Mouse (Mus musculus) spleen, adult 18-20 months (tissue): ENCODE measurements at regions not wholly inside any gene's neighbourhood (a gene's known extent, or its start where the extent isn't known, plus 50 kb on each side); places are given as distances from the start of the nearest gene placed in this dataset.

ENCODE experiments used
- DNase-seq, 2 experiments: peaks; one replicate each; pipeline ENCODE4 v3.0.0; 2022; ENCODE audit warnings: mixed read lengths in 2 of 2

- DNase-seq = no peak
Measured at GRCm38 (mm10) chr15:63724543-63725186, 120.3 kb downstream of the Gsdmc2 start.

- no peak for DNase-seq
Measured at GRCm38 (mm10) chr15:63722991-63723390, 122.0 kb downstream of the Gsdmc2 start.

GRCm38 (mm10) chr15:63721669-63722357 lies 123.2 kb downstream of the Gsdmc2 start:
- DNase-seq = peak; percentile 25 to 52

GRCm38 (mm10) chr15:63717812-63718211 lies 127.2 kb downstream of the Gsdmc2 start:
- no peak for DNase-seq

DNA sequence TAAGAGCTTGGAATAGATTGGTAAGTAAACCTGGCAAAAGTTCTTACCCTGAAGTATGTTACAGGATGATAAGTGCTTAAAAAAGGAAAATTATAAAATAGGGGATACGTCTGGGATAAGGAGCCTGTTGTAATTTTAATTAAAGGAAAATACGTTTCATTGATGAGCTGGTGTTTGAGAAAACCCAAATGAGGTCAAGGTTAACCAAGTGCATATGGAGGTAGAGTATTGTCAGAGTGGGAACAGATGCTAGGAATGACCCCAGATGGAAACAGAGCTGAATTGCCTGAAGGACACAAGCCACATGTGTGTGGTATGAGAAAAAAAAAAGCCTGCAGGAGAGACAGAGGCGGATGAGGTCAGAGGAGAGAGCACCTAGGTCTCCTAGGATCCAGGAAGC lies 131.3 kb downstream of the Gsdmc2 start:
- DNase-seq = no peak

DNA sequence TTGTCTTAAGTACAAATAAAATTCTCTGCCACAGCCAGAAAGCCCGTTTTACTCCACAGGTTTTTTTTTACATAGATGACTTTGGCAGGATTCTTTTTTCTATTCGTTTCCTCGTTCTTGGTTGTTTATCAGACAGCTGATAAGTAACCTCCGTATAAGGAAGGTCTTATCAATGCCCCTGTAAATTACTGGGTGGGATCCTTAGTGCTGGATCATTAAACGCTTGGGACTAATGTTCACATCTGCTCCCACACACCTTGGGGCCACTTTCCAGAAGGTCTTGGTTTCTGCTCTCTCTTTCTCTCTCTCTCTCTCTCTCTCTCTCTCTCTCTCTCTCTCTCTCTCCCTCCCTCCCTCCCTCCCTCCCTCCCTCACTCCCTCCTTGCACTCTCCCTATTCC lies 134.6 kb downstream of the Gsdmc2 start:
- no peak for DNase-seq

DNA sequence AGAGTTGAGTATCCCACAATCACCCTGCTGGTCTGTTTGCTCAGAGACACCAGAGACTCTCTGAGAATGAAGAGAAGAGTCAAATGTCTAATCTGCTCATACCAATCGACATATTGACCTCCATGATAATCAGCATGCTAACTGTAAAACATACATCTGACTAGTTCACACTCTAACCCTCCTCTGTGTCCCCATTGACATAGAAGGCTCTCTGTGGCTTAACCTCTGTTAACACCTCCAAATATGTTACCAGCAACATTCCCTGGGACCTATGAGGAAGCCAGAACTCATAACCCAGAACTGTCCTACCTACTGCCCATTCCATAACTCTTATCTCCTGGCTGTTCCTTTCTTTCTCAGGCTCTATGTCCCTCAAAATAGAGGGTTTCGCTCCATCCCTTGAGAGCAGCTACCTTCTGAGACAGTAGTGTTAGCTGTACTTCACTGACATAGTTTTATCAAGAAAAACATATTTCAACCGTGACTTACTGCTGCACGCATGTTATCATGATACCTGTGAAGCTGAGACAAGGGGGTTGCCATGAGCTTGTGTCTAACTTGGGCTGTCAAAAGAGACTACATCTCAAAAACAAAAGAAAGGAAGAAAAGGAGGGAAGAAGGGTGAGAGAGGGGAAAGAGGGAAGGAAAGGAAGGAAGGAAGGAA lies 135.6 kb downstream of the Gsdmc2 start:
- DNase-seq = no peak

GRCm38 (mm10) chr15:63704636-63705035 lies 140.3 kb downstream of the Gsdmc2 start:
- no peak for DNase-seq

DNA sequence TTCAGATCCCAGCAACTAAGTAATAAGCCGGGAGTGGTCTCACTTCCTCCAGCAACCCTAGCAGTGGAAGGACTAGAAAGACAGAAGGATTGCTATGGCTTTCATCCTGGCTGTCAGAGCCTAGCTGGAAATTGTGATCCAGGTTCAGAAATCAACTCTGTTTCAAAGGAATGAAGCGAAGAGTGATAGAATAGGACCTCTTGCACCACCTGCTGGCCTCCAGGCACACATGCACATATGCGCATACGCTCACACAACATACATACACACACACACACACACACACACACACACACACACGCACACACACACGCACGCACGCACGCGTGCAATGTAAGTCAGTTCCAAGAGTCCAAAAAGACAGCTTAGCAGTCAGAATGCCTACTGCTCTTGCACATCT lies 147.1 kb downstream of the Gsdmc2 start:
- DNase-seq = no peak

DNA sequence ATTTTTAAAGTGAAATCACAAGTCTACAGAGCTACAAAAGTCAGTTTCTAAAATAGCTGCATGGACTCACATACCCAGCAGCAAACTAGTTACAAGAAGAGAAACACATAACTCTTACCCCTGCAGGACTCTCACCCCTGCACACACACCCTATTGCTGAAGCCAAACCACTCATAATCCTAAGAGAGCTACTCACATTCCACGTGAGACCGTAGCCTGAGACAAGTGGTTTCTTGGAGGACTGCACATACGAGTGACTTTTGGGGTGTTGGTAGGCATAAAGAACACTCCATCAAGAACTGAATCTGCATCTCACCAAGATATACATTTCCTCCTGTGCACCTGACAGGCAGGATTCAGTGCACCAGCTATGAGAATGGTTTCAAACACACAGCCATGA lies 150.8 kb downstream of the Gsdmc2 start:
- no peak for DNase-seq

DNA sequence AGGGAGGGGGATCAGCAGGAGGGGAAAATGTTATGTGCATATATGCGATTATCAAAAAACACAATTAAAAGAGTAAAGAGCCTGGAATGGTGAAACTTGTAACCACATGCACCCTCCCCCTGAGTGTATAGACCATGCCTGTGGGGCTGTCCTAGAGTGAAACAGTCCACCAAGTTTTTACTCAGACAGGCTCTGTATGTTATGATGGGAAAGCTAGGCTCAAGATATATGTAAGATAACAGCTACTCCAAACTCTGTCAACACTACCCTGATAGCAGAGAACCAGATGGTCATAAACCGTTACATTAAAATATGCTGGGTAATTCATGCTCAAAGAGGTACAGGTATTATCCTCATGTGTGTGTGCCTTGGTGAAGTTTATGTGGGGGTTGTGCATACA lies 151.4 kb downstream of the Gsdmc2 start:
- DNase-seq = no peak

DNA sequence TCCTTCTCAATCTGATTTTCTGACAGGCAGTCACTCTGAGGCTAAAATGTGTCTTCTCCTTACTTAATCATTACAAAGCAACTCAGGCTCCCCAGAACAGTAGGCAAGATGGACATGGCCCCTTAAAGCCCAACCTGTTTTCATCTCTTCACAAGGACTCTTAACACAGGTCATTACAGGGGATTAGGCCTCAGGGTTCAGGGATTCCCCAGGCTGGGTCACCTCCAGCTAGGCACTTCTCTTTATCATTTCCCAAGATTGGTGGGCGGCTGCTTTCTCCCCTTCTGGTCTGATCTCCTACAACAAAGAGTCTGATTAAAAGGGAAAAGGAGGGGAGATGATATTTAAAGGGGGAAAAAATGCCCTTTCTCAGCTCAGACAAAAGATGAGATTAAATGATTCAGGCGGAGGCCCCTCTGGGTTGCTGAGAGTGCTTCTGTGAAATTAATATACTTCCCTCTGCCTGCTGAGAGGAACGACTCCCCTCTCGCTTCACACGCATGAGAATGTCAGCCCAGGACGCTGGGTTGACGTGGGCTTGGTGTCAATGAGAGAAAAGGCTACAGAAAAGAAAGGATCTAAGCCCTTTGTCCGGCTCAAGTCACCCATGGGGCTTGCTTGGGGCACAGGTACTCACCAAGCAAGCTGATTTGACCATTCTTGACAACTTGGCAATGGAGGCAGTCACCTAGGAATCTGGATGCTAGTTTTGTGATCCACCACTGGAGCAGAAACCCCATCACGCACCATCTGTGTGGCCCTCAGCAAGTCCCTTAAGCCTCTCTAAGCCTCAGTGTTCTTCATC lies 152.3 kb downstream of the Gsdmc2 start:
- DNase-seq = no peak

- DNase-seq = no peak
Measured at GRCm38 (mm10) chr15:63689788-63690575, 155.0 kb downstream of the Gsdmc2 start.

DNA sequence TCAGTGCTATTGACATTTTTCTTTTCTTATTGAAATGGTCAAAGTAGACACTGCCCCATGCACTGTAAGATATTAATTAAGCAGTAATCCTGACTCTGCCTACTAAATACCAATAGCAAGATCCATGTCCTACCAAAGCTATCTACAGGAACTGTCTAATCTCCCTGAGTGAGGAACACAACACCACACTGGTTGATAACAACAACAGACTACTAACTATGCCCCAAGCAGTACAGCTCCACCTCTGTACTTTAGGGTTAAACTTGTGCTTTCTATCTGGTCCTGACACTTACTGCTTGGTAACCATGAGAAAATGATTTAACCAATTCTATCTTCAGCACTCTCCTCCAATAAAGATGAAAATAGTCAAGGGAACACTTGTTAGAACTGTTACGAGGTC lies 157.1 kb downstream of the Gsdmc2 start:
- no peak for DNase-seq

GRCm38 (mm10) chr15:63686954-63687562 lies 157.9 kb downstream of the Gsdmc2 start:
- no peak for DNase-seq

DNA sequence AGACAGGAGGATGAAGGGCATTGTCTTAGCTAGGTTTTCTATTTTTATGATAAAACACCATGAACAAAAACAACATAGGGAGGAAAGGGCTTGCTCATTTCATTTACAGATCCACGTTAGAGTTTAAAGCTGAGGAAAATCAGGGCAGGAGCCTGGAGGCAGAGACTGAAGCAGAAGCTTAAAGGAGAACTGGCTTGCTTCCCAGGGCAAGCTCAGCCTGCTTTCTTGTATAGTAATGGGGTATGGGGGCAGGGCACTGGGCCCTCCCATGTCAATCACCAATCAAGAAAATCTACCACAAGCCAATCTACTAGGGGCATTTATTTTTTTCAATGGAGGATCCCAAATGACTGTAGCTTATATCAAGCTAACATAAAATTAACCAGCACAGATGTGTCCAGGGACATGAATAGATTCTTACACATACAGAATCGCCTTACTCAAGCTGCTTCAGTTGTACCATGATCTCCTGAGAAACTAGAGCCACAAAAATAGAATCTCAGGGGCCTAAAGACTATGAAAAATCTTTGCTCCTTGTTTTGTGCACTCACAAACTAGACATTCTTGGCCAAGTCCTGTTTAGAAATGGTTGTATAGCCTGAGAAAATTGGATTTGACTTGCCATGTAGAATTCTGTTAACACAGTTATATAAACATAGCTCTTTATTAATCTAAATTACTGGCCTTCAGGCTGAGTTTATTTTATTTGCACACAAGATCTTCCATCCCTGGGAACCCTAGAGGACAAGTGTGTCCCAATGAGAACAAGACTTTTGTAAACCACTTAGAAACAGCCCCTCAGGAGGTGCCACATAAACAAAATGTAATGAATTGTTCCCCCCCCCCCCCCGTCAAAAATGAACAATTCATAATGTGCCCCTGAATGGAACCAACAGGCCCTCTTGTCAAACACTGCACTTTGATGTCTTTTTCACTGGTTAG lies 164.7 kb downstream of the Gsdmc2 start:
- no peak for DNase-seq

DNA sequence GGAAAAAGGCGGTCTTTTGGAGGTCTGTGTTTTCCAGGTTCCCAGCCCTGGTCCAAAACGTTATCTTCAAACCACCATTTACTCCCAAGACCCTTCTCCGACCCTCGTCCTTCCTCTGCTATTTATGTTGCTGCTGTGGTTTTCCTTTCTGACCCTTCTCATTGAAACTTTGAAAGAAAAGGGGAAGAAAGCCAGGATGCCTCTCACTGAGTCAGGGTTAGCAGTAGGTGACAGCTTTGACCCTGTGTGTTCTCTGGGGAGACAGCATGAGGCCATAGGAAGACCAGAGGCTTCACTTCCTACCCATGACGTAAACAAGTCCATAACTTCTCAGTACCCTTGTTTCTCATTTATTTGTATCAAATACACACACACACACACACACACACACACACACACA lies 166.1 kb downstream of the Gsdmc2 start:
- DNase-seq = no peak

DNA sequence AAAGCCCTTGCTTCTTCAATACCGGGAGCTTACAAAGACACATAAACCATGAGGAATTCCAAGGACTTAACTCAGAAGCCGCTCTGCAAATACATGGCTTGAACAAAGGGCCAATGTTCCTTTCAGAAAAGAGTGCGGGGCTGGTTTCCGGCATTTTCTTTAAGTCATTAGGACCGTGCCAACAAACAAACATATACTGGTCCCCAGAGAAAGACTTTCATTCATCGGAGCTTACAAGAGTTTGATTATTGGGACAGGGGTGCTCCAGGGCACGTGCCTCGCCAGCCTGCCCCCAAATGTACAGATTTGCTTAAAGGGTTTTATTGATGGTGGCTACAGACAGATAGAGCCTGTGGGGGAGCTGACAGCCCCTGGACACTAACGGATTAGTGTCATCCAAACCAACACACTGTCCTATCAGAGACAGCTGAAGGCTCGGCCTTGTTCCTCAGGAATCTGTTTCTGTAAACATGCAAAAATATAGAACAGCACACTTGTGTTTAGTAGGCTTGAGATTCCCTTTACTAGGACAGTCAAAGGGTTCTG lies 169.4 kb downstream of the Gsdmc2 start:
- no peak for DNase-seq

DNA sequence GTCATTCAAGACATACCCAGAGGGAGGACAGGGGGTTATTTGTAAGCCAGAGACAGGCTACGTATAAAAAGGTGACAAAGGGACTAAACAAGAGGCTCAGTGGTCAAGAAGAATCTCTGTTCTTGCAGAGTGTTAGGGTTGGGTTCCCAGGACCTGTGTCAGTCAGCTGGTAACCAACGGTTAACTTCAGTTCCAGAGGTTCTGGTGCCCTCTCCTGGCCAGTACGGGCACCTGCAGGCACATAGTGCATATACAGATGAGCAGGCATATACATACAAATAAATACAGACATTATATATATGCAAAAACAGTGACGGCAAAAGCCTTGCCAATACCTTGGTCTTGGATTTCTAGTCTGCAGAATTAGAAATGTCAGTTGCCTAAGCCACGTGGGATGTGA lies 170.6 kb downstream of the Gsdmc2 start:
- no peak for DNase-seq

DNA sequence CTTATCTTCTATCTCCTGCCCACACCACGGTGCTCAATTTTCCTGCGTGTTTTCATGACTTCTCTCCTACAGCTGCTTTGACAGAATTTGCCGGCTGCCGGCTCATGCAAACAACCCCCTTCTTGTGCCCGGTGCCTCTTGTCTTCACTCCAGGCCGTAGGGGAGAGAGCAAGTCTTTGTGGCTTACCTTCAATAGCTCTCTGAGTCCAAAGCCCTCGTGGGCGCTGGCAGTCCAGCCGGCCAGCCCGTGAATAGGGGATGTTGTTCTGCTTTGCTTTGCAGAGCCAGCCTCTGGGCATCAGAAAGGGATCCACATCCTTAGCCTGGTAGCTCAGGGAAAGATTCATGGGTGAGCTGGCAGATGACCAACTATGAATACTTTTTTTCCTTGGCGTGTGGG lies 173.9 kb downstream of the Gsdmc2 start:
- DNase-seq = no peak

- DNase-seq = no peak
Measured at GRCm38 (mm10) chr15:63670561-63670960, 174.4 kb downstream of the Gsdmc2 start.
